Mouse (Mus musculus) heart, postnatal 0 days (tissue): ENCODE results near the gene Card14.

Experiments used
- CTCF ChIP-seq: IDR thresholded peaks from 2 replicates; pipeline ENCODE4 v1.5.1; 2016; ENCODE audit warnings: antibody characterized with exemption, control low read depth, low read depth
- EP300 ChIP-seq: IDR thresholded peaks from 2 replicates; pipeline ENCODE4 v1.6.1; 2016; ENCODE audit warnings: antibody characterized with exemption, low read depth

GRCm38 (mm10) chr11:119299391-119300245 lies 8.0 kb upstream of the Card14 start, which contains the start of gene Eif4a3:
- no peak for TF ChIP-seq CTCF
- peak; percentile 100 for TF ChIP-seq EP300
